Mouse (Mus musculus) ovary, postnatal 14 days (tissue): Measurements from ENCODE around the gene Slc12a7.
"Not testable (repeated sequence)": the region's sequence is repeated elsewhere in the genome, so short reads cannot be mapped to it uniquely, and the experiment has no call there.

Source experiments
- DNase-seq: peaks from one replicate; pipeline ENCODE4 v3.0.0; 2022; ENCODE audit warnings: low spot score

Slc12a7 gene

DNA sequence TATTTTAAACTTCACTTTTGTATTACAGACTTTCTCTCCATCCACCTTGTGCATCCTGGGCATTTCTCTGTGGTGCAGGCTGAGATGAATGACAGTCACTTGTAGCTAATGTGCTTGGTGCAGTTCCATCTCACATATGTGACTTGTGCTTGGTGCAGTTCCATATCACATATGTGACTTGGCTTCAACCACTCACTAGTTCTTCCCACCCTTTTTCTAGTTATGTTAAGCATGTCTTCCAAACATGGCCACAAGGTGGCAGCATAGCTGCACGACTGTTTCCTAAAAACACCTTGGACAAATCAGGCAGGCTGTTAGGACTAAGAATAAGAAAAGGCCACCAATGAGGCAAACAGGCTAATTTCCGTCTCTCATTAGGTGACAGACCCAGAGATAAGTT lies 14.7 kb upstream of the Slc12a7 start:
- DNase-seq, result peak; percentile 81

DNA sequence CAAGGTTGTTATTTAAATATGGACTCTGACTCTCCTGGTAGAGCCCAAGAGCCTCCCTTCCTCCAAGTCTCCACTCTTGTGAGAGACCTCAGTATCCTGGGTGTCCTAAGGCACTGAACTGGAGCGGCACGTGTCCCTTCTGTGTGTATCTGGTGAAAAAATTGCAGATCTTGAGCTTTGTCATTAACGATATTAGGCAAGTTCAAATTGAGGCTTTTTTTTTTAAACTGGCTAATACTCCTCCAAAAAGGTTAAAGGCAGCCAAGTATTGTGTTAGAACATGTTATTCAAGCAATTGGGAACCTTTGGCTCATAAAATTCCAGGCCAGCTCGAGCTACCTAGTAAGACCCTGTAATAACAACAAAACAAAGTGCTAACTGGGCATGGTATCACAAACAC lies 12.7 kb upstream of the Slc12a7 start:
- DNase-seq, result no peak

DNA sequence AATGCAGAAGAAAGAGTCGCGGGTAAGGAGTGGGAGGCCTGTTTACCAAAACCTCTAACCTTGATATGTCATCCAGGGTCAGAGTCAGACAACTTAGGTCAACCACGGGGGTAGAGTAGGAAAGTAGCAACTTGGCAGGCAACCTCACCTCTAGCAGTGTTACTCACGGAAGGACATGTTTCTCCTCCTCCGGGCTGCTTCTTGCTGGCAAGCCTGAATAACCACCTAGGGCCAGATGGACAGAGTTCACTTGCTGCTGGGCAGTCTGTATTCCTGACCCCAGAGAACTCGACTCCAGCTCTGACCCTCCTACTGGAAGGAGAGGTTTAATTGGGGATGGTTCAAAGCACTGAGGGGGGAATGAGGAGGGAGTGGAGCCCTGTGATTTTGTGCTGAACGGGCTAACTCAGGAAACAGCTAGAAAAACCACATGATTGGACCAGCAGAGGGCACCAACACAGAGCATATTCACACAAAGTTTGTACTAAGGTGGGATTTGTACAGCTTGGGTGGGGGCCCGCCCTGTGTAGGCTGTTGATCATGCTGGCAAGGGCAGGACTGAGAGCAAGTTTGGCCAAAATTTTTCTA lies 9.7 kb upstream of the Slc12a7 start:
- peak; percentile 38 for DNase-seq

DNA sequence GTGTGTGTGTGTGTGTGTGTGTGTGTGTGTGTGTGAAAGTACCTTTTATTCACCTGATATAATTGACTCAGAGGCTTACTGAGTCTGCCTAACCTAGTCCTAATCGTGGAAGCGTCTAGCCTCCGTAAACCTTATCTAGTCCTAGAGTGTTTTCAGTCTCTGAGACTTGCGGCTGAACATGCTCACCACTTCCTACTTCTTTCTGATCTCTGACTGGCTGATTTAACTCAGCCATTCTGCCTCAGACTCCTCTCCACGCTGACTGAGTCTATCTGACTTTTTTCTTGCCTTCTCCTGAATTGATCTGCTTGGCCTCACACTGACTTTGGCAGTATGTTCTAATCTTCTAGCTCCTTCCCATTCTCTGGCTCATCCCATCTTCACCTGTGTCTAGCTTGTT lies 7.6 kb upstream of the Slc12a7 start:
- DNase-seq, result no peak

DNA sequence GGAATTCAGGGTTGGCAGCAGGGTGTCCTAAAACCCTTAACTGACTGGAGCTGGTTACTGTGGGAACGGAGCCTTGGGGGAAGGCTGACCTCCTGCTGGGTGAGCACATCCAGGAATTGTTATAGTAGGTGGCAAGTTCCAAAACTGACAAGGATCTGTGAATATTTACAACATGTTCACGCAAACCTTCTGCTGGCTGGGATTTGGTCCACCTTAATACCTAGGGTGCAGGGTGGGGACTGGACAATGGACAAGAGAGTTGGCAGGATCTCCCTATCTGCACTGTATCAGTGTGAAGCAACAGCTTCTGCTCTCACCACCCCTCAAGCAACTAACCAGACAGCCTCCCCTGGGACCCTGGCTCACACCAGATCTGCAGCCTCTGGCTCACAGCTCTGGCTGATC lies 5.3 kb upstream of the Slc12a7 start:
- no peak for DNase-seq

DNA sequence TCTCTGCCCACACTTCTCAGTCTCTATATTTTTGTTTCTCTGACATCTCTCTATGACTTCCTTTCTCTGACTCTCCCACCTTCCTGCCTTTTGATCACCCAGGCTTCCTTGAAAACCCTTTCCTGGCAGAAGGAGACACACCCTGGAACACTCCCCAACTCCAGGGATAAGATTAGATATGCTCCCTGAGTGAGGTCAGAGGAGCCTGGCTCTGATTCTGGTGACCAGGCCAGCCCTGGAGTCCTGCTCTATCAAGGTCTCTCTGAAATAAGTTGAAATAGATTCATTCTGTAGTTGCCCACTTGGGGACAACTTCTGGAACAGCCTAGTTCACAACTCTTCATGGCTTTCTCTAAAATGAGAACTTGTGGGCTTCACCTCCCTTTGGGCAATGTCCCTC lies 4.3 kb upstream of the Slc12a7 start:
- no peak for DNase-seq

DNA sequence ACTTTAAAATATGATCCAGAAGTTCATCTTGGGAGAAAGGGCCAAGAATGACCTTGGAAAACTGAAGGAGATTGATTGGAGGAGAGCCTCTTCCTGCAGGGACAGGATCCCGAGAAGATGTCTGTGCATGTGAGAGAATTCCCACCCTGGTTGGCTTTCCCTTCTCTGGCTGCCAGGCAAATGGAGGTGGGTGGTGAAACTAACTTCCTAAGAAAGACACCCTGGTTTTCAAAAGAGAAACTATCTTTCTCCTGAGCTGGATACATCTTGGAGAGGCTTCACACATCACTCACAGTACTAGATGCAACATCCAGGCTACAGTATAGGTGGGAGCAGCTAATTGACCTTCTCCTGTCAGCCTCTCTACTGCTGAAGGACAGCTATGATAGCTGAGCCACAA lies 2.0 kb upstream of the Slc12a7 start:
- no peak for DNase-seq

DNA sequence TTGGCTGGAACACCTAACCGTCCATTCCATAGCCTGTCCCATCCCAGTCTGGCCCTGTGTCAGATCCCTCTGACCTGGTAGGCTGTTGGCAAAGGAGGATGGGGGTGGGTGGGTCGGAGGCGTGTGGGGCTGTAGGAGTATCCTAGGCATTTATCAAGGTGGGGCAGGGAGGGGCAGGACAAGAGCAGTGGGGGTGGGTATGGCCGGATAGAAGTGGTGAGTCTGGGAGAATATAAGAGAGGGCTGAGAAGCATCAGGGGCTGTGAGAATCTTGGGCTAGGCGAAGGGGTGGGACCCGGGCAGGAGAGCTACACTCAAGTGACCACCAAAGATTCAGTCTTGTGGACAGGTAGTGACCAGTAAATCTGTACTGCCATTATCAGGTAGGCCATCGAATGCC lies 659 bp upstream of the Slc12a7 start:
- no peak for DNase-seq

DNA sequence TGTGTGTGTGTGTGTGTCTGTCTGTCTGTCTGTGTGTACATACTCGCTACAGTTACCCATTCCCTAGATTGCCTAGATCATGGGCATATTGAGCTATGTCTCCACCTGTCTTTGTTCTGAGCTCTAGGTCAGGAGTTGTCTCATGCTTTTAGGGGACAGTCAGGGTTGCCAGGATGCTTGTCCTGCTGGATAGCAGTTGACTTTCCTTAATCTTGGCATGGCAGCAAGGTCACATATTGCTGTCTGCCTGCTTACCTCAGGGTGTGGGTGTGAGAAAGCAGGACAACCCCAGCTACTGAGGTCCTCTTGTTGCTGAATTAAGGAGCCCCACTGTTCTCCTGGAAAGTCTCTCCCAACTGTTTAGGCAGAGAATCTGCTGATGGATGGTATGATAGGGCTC lies 1.5 kb downstream of the Slc12a7 start:
- no peak for DNase-seq

DNA sequence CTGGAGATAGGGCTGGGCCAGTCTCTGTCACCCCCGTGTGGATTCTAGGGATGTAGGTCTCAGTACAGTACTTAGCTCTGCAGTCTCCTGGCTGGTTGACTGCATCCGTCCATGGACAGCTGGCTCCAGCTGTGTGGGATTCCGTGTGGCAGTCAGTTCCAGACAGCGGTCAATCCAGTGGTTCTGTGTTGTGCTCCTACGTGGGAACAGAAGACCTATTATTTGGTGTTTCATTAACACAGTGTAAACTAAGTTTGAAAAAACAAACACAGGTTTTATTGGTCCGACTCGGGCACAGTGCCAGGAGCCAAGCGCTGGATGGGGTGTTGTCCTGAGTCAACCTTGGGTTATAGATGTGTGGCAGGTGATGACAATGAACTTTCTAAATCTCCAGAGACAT lies 2.4 kb downstream of the Slc12a7 start:
- DNase-seq, result no peak

DNA sequence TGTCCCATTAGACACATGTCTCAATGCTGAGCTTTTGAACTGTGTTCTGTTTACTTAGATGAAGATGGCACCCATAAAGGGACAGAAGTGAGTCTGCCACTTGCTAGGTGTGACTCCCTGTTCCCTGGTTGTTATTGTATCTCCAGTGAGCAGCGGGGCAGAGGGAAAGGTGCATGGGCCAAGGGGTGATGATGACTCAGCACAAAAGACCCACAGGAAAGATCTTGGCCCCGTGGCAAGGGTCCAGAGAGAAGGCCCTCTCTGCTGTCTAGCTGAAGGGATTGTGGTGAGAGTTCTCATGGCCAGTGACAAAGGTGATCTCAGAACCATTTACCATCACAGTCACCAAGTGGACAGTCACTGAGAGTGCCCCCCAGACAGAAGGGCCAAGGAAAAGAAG lies 3.0 kb downstream of the Slc12a7 start:
- no peak for DNase-seq

DNA sequence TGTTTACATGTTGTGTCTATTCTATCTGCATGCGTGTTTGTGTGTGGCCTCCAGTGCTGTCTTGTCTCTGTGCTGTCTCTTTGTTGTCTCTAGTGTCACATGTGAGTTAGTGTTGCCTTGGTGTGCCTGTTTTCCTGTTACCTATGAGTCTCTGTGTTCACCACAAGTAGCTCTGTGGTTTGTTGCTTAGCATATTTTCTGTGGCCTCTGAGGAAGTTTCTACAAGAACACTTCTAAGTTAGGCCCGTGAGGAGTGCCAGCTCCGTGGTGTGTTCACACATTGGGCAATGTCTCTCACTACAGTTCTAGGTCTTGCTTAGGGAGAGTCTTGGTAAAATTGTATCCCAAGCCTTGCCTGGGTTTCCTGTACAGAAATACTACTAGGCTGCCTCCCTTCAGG lies 4.0 kb downstream of the Slc12a7 start:
- DNase-seq, result no peak

DNA sequence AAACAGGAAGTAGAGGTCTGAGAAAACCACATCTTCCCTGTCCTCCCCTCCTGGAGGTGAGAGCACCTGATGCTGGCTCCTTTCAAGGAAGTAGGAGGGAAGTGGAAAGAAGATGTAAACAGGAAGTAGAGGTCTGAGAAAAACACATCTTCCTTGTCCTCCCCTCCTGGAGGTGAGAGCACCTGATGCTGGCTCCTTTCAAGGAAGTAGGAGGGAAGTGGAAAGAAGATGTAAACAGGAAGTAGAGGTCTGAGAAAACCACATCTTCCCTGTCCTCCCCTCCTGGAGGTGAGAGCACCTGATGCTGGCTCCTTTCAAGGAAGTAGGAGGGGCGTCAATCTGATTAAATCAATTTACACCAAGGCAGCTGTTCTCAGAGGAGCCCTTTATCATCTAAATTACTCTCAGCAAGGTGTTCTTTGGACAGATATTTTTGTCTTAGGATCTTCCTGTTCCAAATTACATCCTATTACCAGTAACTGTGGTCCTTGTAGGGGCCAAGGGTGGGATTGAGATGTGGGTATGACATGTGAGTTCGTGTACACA lies 7.6 kb downstream of the Slc12a7 start:
- not testable (repeated sequence) for DNase-seq

DNA sequence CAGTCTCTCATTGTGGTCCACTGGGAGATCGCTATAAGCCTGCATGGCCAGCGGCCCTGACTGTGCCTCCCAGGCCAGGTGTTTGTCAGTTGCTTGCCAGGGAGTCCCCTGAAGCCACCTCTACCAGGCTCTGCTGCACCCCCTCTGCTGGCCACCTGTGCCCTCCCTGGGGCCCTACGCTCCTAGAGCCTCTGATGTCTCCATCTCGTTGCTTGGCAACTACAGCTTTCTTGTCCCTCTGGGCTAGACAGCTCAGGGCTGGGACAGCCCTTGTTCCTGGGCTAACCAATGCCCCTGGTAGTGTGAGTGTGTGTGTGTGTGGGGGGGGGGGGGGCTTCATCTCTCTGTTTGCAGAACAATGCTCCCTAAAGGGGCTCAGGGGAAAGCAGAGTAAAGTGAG lies 10.1 kb downstream of the Slc12a7 start:
- DNase-seq, result no peak

DNA sequence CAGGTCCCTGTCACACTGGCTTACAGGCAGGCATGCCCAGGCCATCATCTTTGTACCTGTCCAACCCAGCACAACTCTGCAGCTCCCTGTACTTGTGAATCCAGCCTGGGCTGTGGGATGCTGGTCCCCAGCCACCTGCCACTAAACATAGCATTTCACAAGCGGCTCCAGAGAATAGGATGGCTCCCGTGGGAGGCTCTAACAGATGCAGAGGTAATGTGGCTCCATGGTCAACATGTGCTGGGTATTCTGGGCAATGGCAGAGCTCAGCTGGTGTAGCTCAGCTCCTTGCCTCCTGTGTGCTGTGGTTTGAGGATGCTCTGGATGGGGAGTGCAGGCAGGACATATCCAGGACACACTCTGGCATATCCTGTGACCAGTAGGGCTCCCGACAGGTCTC lies 10.8 kb downstream of the Slc12a7 start:
- DNase-seq, result no peak

DNA sequence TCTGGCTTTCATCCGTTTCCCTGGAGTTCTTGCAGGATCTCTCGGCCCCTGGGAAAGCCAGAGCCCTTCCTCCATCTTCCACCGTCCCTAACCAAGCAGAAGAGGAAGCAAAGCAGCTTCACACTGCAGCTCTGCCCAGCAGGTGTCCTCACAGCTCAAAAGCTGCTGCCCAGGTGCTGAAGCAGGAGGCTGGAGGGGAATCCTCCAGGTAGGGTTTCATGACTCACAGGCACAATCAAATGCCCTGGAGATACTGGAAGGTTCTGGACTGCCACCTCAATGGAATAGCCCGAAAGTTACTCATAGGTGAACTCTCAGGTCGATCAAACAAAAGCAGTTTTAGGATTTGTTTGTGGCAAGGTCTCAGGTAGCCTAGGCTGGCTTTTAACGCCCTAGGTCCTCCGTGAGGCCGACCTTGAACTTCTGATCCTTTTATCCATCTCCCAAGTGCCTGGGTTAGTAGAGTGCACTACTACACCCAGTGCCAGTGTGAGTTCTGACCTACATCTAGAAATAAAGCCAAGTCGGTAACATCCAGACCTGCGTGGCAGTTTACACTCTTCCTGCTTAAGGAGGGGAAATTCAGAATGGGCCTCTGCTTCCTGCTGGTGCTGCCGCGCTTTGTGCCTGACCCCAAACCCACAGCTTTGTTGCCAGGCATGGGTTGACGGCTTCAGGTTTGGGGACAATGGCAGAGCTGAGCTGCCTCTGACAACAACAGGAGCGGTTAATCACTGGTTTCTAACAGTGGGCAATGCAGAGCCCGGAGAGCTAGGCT lies 16.0 kb downstream of the Slc12a7 start:
- no peak for DNase-seq

DNA sequence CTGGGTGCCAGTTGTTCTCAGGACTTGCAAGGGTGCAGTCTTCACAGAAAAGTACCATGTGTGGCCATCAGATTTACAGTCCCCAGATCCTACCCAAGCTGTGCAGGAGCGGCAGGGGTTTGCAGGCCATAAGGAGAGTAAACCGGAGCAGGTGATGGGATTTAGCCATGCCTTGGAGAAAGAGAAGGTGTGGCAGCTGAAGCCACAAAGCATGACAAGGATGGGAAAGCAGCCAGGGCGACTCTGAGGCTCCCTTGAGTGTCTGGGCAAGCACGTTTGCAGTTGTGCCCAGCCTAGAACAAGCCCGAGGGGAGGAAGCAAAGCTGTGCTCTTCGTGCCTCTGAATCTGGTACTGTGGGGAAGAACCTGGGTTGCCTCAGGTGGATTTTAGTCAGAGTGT lies 17.5 kb downstream of the Slc12a7 start:
- DNase-seq, result no peak

DNA sequence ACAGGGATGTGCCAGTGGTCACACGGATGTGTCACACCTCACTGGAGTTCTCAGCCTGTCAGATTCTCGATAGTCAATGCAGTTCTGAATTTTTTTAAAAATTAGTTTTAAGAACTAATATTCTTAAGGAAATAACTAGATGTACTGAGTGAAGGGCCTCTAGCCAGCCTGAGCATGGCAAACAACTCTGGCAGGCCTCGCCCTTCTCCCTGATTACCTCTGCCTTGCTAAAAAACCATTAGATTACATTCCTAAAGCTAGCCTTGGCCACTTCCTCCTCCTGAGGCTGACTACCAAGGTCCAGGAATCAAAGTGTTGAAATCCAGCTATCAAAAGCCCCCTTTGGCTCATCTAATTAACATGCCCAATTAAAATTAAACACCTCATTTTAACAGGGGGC lies 18.4 kb downstream of the Slc12a7 start:
- DNase-seq, result no peak

DNA sequence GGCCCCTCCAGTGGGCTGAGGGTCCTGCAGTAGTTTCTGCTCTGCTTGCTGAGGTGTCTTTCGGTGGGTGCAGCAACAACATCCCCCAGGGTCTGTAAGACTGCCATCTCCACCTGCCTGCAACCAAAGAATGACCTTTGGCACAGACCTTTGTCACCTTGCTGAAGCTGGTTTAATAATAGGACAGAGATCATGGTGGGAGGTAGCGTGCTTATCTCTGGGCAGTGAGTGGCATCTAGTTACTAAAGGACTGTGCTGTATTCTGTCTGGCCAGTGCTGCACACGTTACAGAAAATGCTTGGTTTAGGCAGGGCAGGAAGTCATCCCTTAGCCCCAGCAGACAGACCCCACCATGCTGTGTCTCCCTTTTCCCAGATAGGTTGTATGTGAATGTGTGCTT lies 22.9 kb downstream of the Slc12a7 start:
- DNase-seq, result no peak

DNA sequence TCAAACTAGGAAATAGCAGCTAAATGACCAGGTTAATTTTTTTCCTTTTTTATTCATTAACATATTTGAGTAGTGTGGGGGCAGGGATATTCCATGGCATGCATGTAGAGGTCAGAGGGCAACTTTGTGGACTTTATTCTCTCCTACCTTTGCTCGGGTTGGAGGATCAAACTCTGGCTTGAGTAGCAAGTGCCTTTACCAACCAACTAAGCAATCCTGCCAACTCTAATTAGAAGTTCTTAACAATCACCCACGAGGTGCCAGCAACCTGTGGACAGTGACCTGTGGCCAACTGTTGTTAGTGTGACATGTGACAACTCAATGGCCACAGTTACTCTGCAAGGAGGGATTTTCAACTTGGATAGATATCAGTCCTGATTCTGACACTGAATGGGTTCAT lies 24.0 kb downstream of the Slc12a7 start:
- no peak for DNase-seq

DNA sequence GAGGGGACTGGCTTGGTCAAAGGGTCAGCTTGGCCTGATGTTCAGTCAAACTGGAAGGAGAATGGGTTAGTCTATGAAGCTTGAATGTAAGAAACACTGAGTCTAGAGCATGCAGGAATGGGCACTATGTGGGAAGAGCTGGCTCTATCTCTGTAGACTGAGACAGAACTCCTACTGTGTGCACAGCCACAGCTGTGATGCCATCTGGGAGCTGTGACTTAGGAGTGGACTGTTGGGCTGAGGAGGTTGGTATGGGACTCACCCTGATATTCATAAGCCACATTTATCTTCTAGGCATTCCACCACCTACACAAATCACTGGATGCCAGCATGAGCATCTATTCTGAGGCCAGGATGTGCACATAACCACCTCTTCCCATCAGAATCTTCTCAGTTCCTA lies 24.5 kb downstream of the Slc12a7 start:
- no peak for DNase-seq

DNA sequence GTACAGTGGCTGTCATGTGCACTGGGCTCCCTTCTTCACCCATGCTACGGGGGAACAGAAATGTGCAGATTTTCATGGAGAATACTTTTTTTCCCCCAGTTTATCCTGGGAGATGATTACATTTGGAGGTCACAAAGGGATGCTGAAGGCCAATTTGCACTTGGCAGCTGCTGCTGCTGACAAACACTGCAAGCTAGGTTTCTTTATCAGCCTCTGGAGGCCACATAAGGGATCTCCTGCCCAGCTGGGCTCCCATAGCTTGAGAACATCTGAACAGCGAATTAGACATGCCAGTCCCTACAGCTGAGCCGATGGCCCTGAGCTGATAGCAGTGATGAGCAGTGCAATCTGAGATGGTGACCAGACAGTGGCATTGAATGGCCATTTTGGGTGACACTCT lies 26.7 kb downstream of the Slc12a7 start:
- no peak for DNase-seq

DNA sequence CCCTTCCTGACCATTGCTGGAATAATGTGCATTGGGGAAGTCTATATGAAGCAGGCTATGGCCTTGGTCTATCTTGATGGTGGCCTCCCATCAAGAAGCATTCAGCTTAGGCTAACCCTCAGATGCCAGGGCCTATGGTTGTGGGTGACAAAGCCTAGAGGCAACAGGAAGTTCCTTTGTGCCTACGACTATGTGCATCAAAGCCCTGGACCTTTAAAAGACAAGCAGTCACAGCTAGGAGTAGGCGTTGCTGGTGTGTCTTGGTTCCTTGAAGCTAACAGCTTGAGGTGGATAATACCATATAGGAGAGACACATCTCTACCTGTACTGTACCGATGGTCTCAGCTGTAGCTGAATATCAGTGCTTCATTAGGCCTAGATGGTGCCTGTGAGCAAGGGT lies 27.2 kb downstream of the Slc12a7 start:
- no peak for DNase-seq

DNA sequence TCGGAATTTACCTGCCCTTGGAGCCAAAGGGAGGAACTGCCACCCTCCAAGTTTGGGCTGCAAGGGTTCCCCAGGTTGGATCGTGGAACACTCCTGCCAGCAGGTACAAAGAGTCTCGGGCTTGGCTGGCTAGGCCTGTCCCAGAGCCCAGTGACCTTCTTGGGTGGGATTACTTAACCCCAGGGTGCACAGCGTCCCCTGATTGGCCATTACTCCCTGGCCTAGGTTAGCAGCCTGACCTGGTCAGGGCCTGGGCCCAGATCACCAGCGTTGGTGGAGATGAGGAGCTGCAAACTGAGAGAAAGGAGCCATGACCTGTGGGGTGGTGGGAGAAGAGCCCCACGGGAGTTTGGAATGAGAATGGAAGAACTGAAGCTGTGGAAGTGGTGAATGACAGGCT lies 30.0 kb downstream of the Slc12a7 start:
- DNase-seq, result no peak
